Mouse (Mus musculus) embryonic fibroblast, embryonic 13.5 days (primary cell): ENCODE measurements around the gene Rnf7. TPM values are rescaled to one million over a fixed set of nuclear protein-coding genes. Genes with fewer than 3 reads are reported as not detected.

ENCODE experiments used
- H3K27ac ChIP-seq: 2 replicates; pipeline ENCODE4 v1.5.1; 2012; ENCODE audit warnings: low read length, control low read depth, inconsistent platforms; ENCODE audit not compliant: insufficient read depth
- H3K4me1 ChIP-seq: 2 replicates; pipeline ENCODE4 v1.6.1; 2011; ENCODE audit warnings: low read length; ENCODE audit not compliant: control insufficient read depth, insufficient read depth
- H3K4me3 ChIP-seq: 2 replicates; pipeline ENCODE4 v1.5.1; 2011; ENCODE audit warnings: mild to moderate bottlenecking, control low read depth, low read length; ENCODE audit not compliant: insufficient read depth
- CTCF ChIP-seq: IDR thresholded peaks from 2 replicates; pipeline ENCODE4 v1.5.1; 2011; ENCODE audit warnings: mild to moderate bottlenecking, control low read depth, low read length, moderate library complexity, borderline replicate concordance; ENCODE audit not compliant: insufficient read depth
- POLR2A ChIP-seq: IDR thresholded peaks from 2 replicates; pipeline ENCODE4 v1.6.1; 2011; ENCODE audit warnings: low read depth, mild to moderate bottlenecking, control low read depth, low read length, moderate library complexity
- polyA plus RNA-seq: library from polyadenylated mRNA; stranded (reverse); fragments of >200 nt; gene quantifications from 2 replicates; pipeline ENCODE4 v1.2.4, GENCODE M21; 2011; ENCODE audit warnings: low read depth; ENCODE audit not compliant: missing spikeins, insufficient read length

Gene Rnf7
- polyA plus RNA-seq, 1 experiment, result 78.6 TPM

DNA sequence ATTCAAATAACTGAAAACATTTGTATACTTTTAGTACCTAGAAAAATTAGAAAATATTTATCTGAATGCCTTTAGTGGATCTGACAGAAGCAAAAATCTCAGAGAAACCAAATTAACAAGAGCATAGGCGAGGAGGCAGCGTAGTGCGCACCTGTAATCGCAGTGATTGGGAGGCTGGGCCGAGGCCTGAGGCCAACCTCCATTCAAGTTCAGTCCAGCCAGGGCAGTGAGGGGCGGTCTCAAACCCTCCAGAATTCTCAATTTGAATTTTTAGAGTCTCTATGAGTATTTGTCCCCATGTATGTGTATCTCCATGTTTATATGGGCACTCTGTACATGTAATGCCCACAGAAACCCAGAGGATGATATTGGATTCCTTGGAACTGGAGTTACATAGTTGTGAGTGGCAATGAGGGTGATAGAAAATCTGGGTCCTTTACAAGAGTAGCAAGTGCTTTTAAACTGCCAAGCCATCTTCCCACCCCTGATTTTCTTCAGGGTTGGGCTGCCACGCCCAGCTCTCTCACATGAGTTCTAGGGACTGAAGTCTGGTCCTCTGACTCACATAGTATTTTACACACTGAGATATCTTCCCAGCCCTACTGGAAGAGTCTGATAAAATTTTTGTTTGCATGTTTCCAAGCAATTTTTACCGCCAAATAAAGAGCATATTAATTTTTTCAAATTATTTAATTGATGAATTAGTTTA is 8.1 kb downstream of the Rnf7 start:
- Histone ChIP-seq H3K27ac (no peak overlapping the region), H3K4me3 (no peak overlapping the region), H3K4me1 (no peaks in the 10 kb centered on the region; the same call in 1 of the 2 replicates)
- TF ChIP-seq POLR2A (no peak), CTCF (no peak)

DNA sequence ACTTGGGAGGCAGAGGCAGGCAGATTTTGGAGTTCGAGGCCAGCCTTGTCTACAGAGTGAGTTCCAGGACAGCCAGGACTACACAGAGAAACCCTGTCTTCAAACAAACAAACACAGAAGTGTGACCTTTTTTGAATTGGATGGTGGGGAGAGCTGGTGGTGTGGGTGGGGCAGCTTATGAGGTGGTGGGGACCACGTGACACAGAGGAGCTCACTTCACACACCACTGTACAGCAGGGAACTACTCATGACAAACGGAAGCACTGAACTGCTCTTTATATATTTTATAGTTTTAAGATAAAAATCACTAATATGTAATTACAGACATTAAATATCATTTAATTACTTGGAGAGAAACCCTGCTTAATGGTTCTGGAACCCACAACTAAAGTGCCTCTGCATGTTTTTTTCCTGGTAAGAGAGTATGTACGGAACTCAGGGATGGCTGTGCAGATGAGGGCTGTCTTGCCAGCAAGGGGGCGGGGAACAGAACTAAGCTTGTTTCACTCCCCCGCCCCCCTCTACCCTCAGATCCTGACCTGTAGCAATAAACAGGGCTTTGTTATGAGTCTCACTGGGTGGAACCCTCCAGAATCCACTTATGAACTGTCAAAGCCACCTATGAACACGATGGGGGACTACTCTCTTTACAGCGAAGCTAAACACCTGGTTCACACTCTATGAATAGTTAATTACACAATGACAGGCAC is 8.8 kb downstream of the Rnf7 start:
- TF ChIP-seq POLR2A, result no peak
- no peak for TF ChIP-seq CTCF
- Histone ChIP-seq H3K4me1 (no peaks in the 10 kb centered on the region; the same call in 1 of the 2 replicates), H3K4me3 (no peak overlapping the region), H3K27ac (no peak overlapping the region)

DNA sequence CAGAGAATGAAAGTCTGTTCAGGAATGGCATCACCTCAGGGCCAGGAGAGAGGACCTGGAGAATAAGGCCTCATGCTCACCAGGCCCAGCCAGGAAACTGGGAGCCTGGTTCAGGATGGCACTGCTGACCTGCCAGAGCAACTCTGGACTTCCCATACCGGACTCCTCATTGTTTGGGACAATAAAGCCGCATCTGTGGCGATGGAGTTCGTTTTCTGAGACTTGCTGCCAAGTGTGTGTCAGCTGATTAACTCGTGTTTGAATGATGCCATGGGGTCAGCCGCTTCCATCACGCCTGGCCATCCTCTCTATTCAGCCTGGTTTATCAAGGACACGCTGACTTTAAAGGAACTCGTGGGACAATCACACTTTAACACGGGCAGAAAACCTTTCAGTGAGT is 14.8 kb downstream of the Rnf7 start:
- TF ChIP-seq POLR2A, result no peak
- TF ChIP-seq CTCF, result no peak
- no peak overlapping the region for H3K27ac ChIP-seq
- no peaks in the 10 kb centered on the region for H3K4me1 ChIP-seq
- no peak overlapping the region for H3K4me3 ChIP-seq

DNA sequence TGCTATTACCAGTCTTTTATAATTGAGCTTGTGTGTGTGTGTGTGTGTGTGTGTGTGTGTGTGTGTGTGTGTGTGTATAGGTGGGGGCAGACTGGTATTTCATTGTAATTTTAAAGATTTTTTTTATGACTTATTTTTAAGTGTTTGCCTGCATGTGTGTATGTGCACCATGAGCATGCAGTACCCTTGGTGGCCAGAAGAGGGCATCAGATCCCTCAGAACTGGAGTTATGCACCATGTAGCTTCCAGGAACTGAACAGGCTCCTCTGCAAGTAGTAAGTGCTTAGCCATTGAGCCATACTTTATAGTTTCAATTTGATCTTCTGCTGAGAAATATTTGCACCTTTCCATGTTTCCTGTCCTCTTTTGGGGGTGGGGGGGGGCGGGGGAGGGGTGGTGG is 16.9 kb downstream of the Rnf7 start:
- Histone ChIP-seq H3K4me1 (no peaks in the 10 kb centered on the region), H3K27ac (no peak overlapping the region), H3K4me3 (no peak overlapping the region)
- TF ChIP-seq CTCF, result peak; percentile 22; the same call in 1 of the 2 replicates
- TF ChIP-seq POLR2A, result no peak

DNA sequence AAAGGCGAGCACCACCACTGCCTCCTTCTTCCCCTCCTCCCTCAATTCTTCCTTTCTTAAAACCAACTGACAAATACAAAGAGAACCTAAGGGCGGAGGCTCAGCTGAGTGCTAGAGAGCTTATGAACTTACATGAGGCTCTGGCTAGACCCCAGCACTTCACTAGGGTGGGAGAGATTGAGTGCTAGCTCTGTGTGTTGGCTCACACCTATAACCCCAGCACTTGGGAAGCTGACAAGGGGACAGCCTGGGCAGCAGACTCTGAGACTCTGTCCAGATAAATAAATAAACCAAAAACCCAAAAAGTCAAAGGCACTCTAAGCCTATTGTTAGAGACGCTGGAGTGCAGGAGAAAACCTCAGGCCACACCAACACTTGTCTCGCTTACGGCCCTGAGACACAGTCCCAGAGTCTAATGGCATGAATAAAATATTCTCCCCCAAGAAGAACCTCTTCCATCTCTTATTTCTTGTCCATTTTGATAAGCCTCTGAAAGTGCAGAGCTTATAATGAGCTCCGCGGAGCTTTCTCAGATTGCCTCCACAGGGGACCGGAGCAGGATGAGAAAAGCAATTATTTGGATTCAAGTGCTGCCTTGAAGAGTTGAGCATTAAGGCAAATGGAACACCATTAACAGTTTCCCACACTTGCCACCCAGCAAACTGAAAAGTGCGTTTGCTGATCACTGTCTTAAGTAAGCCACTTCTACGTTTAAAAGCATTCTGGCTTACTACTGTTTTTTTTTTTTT is 18.2 kb downstream of the Rnf7 start:
- H3K27ac ChIP-seq, result no peak overlapping the region
- no peak overlapping the region for H3K4me3 ChIP-seq
- TF ChIP-seq POLR2A (no peak), CTCF (no peak)
- H3K4me1 ChIP-seq, result no peaks in the 10 kb centered on the region

DNA sequence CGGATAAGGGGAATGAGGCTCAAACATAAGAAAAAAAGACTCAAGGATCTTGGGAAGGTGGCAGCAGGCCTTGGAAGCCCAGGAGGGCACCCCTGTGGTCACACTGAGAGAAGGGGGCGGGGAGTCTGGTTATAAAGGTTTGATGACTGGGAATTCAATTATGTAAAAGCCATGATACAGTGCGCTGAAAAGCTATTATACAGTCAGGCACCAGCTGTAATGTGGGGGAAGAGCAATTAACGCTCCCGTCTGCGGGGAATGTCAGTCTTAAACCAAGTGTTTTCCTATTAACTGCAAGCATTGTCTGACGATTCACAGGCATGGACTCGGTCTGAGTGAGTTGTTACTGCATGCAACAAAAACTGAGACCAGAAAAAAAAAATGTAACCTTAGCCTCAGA is 22.9 kb downstream of the Rnf7 start:
- Histone ChIP-seq H3K27ac (no peak overlapping the region), H3K4me1 (no peaks in the 10 kb centered on the region), H3K4me3 (no peak overlapping the region)
- TF ChIP-seq POLR2A (no peak), CTCF (no peak)

DNA sequence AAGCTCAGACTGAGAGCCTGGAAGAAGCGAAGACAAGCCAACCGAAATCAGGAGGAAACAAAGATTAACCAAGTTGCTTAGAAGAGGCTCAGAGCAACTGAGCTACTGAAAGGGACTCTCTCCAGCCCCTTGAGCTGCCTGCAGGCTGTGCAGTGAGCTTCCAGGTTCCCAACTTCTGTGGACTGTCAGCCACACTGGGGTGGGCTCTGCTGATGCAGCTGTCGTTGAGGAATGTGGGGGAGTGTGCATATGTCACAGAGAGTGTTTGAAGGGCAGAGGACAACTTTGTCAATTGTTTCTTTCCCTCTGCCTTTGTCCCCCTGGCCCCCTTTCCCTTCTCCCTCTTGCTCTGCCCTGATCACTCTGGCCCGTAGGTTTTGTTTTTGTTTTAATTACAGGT is 25.5 kb downstream of the Rnf7 start:
- no peak for TF ChIP-seq POLR2A
- no peak for TF ChIP-seq CTCF

DNA sequence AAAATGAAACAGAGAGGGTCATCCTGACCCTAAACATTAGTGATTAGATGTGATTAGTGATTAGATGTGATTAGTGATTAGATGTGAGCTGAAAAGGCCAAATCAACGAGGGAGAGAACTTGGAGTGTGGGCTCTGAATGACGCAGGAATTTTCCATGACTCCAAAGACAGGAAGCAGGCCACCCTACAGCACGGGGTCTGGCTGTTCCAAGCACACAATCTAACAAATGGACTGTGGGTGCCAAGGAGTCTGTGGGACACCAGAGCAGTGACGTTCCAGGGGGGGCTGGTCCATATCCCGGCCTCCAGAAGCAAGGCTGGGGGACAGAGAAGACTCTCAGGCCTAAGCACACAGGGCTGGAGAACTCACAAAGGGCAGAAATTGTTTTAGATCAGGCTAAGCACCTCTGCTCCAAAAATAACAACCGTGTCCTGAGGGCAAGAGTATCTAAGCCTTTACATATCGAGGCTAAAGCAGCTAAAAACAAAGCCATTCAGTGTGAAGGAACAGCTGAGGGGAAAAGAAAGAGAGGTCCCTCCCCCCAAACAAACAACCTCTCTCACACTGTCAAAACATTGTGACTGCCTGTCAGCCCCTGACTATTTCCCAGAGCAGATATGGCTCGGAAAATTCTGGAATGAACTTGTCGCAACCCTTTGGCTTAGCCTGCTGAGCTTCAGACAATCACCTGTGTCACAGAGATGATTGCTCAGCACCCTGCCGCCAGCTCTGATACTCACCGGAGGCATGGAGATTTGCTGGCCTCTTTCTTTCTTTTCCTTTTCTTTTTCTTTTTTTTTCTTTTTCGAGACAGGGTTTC is 27.4 kb downstream of the Rnf7 start:
- Histone ChIP-seq H3K27ac (no peak overlapping the region), H3K4me1 (no peaks in the 10 kb centered on the region), H3K4me3 (no peak overlapping the region)
- TF ChIP-seq CTCF, result no peak
- TF ChIP-seq POLR2A, result no peak

More for the DNA sequence above, 25.5 kb downstream of the Rnf7 start:
- Histone ChIP-seq H3K4me3 (no peak overlapping the region), H3K4me1 (no peaks in the 10 kb centered on the region), H3K27ac (no peak overlapping the region)

DNA sequence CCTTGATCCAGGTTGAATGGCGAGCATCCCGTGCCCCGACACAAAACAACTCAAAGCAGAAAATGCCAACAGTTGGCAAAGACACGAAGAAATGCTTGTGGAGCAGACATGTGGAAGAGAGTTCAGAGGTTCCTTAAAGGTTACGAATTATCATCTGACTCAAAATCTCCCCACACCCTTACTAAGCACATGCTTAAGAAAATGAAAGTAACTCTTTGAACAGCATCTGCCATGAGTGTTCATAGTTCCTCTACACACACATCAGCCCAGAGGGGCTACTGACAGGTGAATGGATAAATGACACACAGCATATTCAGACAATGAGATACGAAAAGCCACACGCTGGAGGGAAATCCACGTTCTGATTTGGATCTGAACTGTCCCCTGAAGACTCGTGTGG is 29.0 kb downstream of the Rnf7 start:
- Histone ChIP-seq H3K4me3 (no peak overlapping the region), H3K27ac (no peak overlapping the region), H3K4me1 (peaks cover 5% of the 10 kb centered on the region)
- TF ChIP-seq CTCF (no peak), POLR2A (no peak)

DNA sequence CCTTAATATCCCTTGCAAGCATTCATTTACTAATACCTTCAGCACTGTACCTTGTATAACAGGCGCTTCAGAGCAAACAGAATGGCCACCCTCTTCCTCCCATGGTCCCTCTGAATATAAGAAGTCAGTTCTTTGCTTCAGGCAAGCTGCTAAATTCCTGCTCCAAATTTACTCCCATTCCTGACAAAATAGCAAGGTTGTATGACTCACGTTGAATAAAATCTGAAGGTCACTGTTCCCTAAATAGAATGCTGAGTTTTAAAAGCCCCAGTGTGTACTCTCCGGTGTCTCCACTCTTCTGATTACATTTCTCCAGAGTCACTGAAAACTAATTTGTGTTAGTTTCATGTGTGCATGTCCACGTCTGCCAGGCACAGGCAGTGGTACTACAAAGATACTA is 33.1 kb downstream of the Rnf7 start:
- peaks cover 5% of the 10 kb centered on the region for H3K4me1 ChIP-seq
- no peak overlapping the region for H3K4me3 ChIP-seq
- peak overlapping the region; percentile 28; the same call in 1 of the 2 replicates for H3K27ac ChIP-seq
- no peak for TF ChIP-seq CTCF
- no peak for TF ChIP-seq POLR2A
